Mouse (Mus musculus): Measurements from ENCODE around the gene Ccdc86.
A peak's percentile ranks its signal among the peaks of the same experiment; 100 is the strongest.

The Ccdc86 gene

DNA sequence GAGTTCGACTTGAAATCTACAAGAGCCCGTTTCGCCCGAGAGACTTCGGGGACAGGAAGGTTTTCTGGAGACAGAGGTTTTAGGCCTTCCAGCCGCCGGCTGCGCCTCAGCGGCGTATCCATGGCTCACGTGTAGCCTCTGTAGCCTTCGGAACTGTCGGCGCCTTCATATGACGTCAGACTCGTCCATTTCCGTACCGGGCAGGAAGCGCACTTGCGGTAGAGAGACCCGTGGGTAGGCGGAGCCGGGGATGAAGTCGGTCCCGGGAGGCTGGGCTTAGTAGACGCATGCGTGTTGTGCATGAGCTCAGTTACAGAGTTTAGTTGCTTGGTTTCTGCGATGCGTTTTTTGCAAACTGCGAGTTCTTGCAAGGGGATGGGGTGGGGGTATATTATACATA, at the start of gene Ccdc86:
Gene Ccdc86 (minus strand): TSS at position 155 of the 400 bp plus-strand sequence.
- peak; percentile 99 for DNase-seq (ENCODE audit: low read depth, low spot score)

DNA sequence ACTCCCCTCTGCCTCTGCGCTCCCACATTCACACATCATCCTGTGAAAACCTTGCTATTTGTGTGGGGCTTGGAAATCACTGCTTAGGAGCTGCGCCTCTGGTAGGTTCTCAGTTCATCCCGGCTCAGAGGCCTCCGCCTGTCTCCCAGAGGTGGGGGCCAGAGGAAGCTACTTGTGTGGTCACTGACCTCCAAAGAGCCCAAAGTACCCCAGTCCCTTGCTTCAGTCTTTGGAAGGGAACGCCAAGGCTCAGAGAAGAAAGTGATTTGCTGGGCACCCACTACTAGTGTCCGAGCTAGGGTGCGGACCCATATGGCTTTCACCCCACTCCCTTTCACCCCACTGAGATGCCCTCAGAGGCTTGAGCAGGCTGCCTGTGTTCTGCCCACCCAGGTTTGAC, 44.1 kb upstream of the Ccdc86 start, which contains the start of gene Ms4a15:
Gene Ms4a15 (minus strand): TSS at position 101 of the 400 bp plus-strand sequence.
- no peak for DNase-seq (ENCODE audit: low read depth, low spot score)

DNA sequence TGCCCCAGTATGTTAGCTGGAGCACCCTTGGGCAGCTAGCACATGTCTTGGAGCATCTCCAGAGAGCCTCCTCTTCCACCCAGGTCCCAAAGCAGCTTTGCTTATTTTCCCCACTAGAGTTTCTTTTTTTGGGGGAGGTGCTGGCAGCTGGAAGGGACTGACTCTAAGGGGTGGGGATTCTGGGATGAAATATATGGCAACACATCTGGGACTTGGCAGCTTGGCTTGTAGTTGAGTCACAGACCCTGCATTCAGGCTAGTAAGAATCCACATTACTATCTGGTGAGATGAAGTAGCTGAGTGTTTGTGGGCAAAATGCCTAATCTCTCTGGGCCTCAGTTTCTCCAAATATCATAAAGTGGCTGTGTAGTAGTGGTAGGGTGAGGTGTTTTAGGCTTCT, 42.8 kb upstream of the Ccdc86 start:
- no peak for DNase-seq (ENCODE audit: low read depth, low spot score)

DNA sequence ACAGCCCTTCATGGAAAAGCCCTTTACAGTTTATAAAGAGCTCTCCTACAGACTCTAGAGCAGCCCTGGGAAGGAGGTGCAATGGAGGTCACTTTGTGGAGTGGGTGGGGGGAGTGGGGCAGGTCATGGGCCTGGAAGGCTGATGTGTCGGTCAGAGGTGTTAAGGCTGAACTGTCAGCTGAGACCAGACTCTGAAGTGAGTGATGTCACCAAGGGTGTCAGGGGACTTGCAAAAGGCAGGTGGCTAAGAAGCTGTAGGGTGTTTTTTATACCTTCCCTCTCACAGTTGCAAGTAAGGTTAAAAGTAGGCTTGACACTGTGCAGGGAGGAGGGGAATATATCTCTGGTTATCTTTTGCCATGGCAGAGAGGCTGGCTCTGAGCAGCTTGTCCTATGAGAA, 41.7 kb upstream of the Ccdc86 start:
- no peak for DNase-seq (ENCODE audit: low read depth, low spot score)

DNA sequence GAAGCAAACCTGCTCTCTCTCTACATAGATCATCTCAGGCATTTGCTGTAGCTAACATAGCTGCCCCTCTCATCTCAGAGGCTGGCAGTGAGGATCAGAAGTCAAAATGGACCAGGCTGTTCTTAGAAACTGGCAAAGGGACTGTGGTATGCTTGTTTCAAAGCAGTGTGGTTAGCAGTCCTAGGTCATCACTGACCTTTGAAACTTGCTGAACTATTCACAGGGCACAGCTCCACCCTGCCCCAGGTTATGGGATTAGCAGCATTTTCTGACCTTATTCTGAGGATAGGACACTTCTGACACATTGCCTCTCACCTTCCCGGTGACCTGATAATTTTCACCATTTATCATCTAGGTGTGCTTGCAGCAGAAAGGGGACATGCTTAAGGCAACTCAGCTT, 39.5 kb upstream of the Ccdc86 start:
- DNase-seq (ENCODE audit: low read depth, low spot score): no peak

- DNase-seq (ENCODE audit: low read depth, low spot score): no peak
Observed at GRCm38 (mm10) chr19:10985889-10986288, 36.8 kb upstream of the Ccdc86 start.

- DNase-seq (ENCODE audit: low read depth, low spot score): no peak
Observed at GRCm38 (mm10) chr19:10984551-10984950, 35.5 kb upstream of the Ccdc86 start.

DNA sequence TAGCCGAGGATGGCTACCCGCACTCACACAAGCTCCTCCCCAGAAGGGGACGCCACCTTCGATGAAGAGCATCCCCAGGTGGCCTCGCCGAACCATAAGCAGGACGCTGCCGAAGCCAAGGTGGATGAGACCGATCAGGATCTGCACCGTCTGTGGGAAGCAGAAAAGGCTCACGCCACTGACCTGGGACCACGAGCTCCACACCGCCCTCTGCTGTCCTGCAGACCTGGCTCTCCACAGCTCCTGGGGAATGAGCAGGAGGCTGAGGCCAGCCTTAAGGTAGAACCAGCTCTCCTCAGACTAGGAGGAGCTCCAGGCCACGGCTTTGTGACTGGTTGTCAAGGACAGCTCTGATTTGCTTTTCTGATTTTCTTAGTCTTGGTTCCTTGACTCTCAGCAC, 34.1 kb upstream of the Ccdc86 start:
- DNase-seq (ENCODE audit: low read depth, low spot score): no peak

DNA sequence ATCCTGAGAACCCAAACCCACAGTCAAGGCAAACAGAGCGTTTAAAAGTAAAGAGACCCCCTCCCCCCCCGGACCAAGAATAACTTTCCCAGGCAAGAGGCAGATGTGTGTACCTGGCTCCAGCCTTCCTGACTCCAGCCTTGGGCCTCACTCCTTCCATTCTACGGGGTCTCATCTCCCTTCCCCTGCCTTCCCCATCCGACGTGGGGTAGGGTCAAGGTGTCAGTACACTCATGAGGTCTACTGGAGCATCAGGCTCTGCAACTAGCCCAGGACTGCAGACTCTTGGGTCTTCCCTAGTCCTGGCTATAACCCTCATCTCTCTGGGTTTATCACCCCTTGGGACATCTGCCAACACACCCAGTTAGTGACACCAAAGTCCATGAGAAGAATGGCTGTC, 31.1 kb upstream of the Ccdc86 start:
- no peak for DNase-seq (ENCODE audit: low read depth, low spot score)

GRCm38 (mm10) chr19:10979184-10980168, 30.4 kb upstream of the Ccdc86 start:
- DNase-seq (ENCODE audit: low read depth, low spot score): peak; percentile 44

GRCm38 (mm10) chr19:10976318-10976717, 27.3 kb upstream of the Ccdc86 start:
- no peak for DNase-seq (ENCODE audit: low read depth, low spot score)

DNA sequence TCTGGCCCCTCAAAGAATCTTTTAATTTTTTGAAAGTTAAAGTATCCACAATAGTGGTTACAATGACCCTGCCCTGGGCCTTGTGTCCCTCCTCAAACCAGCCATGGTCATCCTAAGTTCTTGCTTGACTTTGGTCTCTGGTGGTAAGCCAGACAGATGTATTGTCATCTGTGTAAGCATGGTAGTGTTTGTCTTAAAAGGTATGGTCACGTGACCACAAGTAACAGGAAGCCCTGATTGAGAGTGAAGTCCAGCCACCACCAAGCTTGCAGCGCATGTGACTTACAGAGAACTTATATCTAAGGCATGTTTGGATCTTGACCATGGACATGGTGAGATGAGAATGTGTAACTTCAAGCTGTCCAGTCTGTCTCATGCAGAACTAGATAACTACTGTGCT, 26.1 kb upstream of the Ccdc86 start:
- no peak for DNase-seq (ENCODE audit: low read depth, low spot score)

DNA sequence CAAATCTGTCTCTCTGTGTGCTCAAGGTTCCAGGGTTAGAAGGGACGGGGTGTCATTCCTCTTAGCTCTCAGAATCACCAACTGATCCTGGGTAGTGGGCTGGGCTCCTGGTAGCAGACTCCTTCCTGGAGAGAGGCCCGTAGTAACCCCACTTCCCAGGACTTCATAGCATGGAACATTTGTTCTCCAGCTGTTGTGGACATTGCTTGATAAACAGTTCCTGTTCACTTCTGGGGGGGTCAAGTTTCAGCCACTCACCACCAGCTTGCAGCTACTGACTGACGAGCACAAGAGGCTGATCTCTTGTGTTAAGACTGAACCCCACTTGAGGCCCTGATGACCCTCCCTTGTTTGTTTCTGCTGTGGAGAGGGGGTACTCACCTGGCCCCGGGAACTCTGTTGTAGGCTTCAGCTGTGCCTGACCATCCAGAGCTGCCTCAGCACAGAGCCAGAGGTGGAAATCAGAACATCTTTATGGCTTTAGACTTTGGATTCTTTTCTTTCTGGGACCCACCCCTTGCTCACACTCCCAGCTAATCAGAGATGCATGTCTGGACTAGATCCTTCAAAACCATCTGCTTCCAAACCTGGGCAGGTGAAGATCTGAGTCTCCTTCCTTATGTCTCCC, 25.3 kb upstream of the Ccdc86 start, which contains the start of gene Ms4a10:
Gene Ms4a10 (minus strand): TSS at position 433 of the 628 bp plus-strand sequence.
- DNase-seq (ENCODE audit: low read depth, low spot score): no peak

GRCm38 (mm10) chr19:10973187-10973586, 24.1 kb upstream of the Ccdc86 start:
- no peak for DNase-seq (ENCODE audit: low read depth, low spot score)

DNA sequence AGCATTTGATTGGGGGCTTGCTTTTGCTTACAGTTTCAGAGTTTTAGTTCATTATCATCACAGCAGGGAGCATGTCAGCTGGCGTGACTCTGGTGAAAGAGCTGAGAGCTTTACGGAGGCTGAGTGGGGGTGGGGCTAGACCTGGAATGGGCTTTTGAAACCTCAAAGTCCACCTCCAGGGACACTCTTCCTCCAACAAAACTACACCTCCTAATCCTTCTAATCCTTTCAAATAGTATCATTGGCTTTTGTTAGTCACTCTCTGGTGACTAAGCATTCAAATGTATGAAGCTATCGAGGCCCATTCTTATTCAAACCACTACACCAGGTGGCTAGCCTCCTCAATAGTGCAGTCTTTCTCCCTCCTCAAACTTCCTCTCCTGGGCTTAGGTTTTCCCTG, 23.6 kb upstream of the Ccdc86 start:
- DNase-seq (ENCODE audit: low read depth, low spot score): no peak

GRCm38 (mm10) chr19:10970457-10970856, 21.4 kb upstream of the Ccdc86 start:
- no peak for DNase-seq (ENCODE audit: low read depth, low spot score)

DNA sequence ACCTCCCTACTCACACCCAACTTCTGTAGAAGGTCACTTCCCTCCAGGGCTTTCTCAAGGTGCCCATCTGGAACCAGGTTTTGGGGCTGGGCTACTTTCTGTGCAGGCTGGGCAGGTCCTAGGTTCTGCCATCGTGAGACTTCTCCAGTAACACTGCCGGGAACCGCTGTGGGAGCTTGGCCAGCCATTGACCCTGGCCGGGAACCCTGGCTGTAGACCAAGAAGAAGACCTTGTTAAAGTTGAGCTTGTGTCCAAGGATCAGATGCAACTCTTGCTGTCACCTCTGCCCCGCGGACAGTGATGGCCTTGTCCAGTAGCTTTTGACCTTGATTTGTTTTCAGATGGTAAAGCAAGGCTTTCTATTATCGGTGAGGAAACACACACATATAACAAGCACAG, 19.5 kb upstream of the Ccdc86 start:
- no peak for DNase-seq (ENCODE audit: low read depth, low spot score)

GRCm38 (mm10) chr19:10965721-10966120, 16.7 kb upstream of the Ccdc86 start:
- no peak for DNase-seq (ENCODE audit: low read depth, low spot score)

GRCm38 (mm10) chr19:10959978-10960346, 10.9 kb upstream of the Ccdc86 start:
- no peak for DNase-seq (ENCODE audit: low read depth, low spot score)

- peak; percentile 70 for DNase-seq (ENCODE audit: low read depth, low spot score)
Observed at GRCm38 (mm10) chr19:10959085-10959977, 10.3 kb upstream of the Ccdc86 start.

DNA sequence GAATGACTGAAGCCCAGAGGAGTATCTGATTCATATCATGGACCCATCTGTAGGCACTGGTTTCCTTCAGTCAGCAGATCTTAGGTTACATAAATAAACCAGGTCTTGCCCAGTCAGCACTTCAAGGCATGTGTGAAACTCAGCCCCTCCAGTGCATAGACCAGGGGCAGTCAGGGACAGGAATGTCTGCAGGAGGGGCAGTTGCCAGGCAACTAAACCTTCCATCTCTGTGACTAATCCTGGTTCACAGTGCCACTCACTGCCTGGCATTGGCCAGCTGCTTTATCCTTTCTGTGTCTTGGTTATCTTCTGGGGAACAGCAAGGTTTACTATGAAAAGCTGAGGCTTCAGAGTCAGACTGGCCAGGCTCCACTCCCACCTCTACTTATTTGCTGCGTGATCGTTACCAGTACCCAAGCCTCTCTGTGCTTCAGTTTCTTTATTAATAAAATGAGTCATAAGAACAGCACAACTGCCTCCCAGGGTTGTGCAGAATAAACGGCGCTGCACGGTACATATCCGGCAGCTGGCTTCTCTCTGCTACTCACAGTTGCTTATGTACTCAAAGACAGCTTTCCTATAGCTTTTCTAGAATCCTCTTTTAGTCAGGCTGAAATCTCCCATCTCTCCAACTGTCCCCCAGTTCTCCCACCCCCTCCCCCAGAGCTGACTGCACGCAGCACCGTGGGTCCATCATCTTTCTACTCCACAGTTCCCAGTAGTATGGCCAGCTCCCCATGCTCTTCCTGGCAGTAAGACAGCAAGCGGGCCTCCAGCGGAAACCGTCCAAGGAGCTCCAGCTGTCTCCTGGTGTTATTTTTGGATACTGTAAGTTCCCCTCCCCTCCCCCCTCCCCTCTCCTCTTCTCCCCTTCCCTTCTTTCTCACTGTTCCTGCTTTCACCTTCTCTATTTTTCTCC, 3.2 kb upstream of the Ccdc86 start:
- DNase-seq (ENCODE audit: low read depth, low spot score): no peak
